Mouse (Mus musculus): Measurements from ENCODE around the gene Olfr1494. TPM values are rescaled to one million over a fixed set of nuclear protein-coding genes. Genes with fewer than 3 reads are reported as not detected.

Olfr1494 gene
- not detected in 2 replicates for polyA plus RNA-seq (2015; fragmentation: Nextera tagmentation; extraction: Ambion mirVana)

DNA sequence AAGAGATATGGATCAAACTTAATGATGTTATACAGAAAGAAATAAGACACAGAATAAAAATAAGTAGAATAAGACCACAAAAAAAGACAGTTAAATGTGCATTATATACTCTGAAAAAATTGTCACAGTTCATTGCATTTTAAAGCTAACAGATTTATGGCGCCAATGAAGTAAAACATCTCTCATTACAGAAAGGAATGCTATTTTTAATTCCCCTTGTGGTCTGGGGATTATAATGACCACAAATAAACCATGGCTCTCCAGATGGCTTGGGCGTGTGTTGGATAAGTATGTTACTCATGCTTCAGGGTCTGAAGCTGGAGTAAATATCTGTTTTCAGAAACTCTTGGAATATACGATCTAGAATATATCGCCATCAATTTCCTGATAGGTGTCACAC, at the start of gene Olfr1494:
Gene Olfr1494, plus strand, starts transcription at position 301 of the 400 bp plus-strand sequence.
- H3K36me3 ChIP-seq (ENCODE audit: control insufficient read depth, insufficient read depth), result no peaks in the 10 kb centered on the region
- ATAC-seq, result no peak
- no peak within 1 kb of the TSS for H3K4me2 ChIP-seq (ENCODE audit: low read length)
- H3K4me3 ChIP-seq (replicated peaks; ENCODE audit: low read length), result no peak within 1 kb of the TSS
- no peak within 1 kb of the TSS for H3K9ac ChIP-seq (replicated peaks; ENCODE audit: low read depth, low read length)
- H3K9me3 ChIP-seq (ENCODE audit: control insufficient read depth, low read length), result no peaks in the 10 kb centered on the region
- WGBS, result 98% methylated on average over 4 of the region's 4 CpGs
- H3K27me3 ChIP-seq (replicated peaks; ENCODE audit: control insufficient read depth, insufficient read depth, low read length), result no peaks in the 10 kb centered on the region
- H3K27ac ChIP-seq (ENCODE audit: low read length), result no peak within 1 kb of the TSS
- H3K4me1 ChIP-seq (replicated peaks; ENCODE audit: control insufficient read depth, insufficient read depth, low read length), result no peaks in the 10 kb centered on the region

DNA sequence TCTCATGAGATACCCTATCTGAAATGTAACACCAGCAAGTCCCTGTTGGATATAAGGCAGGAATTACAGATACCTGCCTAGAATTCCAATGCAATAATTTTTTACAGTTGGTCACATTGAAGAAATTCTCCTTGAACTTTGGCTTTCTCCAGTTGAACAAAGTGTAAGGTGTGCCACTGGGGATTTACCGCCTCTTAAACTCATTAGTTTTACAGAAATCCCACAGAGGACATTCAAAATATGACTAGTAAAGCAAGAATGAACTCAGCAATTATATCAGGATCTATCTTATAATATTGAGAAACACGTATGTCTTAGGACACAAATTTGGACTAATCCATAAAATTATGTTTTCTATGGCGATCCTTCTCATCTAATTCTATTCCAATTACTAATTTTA, 42.6 kb upstream of the Olfr1494 start, which contains the start of gene Olfr1491:
Gene Olfr1491, plus strand, starts transcription at position 301 of the 400 bp plus-strand sequence.
- Histone ChIP-seq H3K36me3 (ENCODE audit: control insufficient read depth, insufficient read depth) (no peaks in the 10 kb centered on the region), H3K27me3 (replicated peaks; ENCODE audit: control insufficient read depth, insufficient read depth, low read length) (no peaks in the 10 kb centered on the region), H3K9ac (replicated peaks; ENCODE audit: low read depth, low read length) (no peak within 1 kb of the TSS), H3K4me2 (ENCODE audit: low read length) (no peak within 1 kb of the TSS), H3K27ac (ENCODE audit: low read length) (no peak within 1 kb of the TSS), H3K4me3 (replicated peaks; ENCODE audit: low read length) (no peak within 1 kb of the TSS), H3K9me3 (ENCODE audit: control insufficient read depth, low read length) (no peaks in the 10 kb centered on the region), H3K4me1 (replicated peaks; ENCODE audit: control insufficient read depth, insufficient read depth, low read length) (no peaks in the 10 kb centered on the region)
- 81% methylated on average over 3 of the region's 3 CpGs for WGBS
- no peak for ATAC-seq

DNA sequence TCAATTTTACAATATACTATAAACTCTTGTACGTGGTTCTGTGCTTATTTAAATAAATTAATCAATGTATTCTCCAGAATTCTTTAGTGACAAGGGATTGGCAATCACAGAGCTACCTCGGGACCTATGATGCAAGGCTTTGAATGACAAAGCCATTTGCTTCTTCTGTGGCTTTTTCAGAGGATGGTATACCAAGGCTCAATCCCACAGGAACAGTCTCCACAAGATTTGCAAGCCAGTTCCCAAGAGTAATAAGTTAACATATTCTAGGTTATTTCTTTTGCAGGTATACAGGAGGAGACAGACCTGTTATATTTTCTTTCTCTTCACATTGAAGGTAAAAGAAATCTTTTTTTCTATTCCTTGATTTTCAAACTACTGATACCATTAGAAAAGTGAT, 16.6 kb upstream of the Olfr1494 start, which contains the start of gene Olfr1493-ps1:
Gene Olfr1493-ps1, plus strand, starts transcription at position 301 of the 400 bp plus-strand sequence.
- 51% methylated on average over 2 of the region's 2 CpGs for WGBS

DNA sequence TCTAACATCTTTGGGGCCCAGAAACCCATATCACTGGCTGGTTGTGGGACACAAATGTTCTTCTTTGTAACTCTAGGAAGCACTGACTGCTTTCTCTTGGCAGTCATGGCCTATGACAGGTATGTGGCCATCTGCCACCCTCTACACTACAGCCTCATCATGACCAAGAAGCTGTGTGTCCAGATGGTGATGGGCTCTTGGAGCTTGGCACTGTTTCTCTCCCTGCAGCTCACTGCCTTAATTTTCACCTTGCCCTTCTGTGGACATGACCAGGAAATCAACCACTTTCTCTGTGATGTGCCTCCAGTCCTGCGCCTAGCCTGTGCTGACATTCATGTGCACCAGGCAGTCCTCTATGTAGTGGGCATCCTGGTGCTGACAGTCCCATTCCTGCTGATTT, 9.8 kb downstream of the Olfr1494 start:
- no peak overlapping the region for H3K27ac ChIP-seq (ENCODE audit: low read length)
- ATAC-seq, result no peak
- H3K27me3 ChIP-seq (replicated peaks; ENCODE audit: control insufficient read depth, insufficient read depth, low read length), result no peaks in the 10 kb centered on the region
- no peaks in the 10 kb centered on the region for H3K9me3 ChIP-seq (ENCODE audit: control insufficient read depth, low read length)
- no peak overlapping the region for H3K4me3 ChIP-seq (replicated peaks; ENCODE audit: low read length)
- no peaks in the 10 kb centered on the region for H3K36me3 ChIP-seq (ENCODE audit: control insufficient read depth, insufficient read depth)
- no peaks in the 10 kb centered on the region for H3K4me1 ChIP-seq (replicated peaks; ENCODE audit: control insufficient read depth, insufficient read depth, low read length)
- no peak overlapping the region for H3K4me2 ChIP-seq (ENCODE audit: low read length)
- no peak overlapping the region for H3K9ac ChIP-seq (replicated peaks; ENCODE audit: low read depth, low read length)
- 92% methylated on average over 1 of the region's 1 CpGs for WGBS

More for the DNA sequence above, 16.6 kb upstream of the Olfr1494 start, which contains the start of gene Olfr1493-ps1:
- Histone ChIP-seq H3K4me2 (ENCODE audit: low read length) (no peak within 1 kb of the TSS), H3K4me3 (replicated peaks; ENCODE audit: low read length) (no peak within 1 kb of the TSS), H3K36me3 (ENCODE audit: control insufficient read depth, insufficient read depth) (no peaks in the 10 kb centered on the region), H3K9me3 (ENCODE audit: control insufficient read depth, low read length) (no peaks in the 10 kb centered on the region), H3K27ac (ENCODE audit: low read length) (no peak within 1 kb of the TSS), H3K4me1 (replicated peaks; ENCODE audit: control insufficient read depth, insufficient read depth, low read length) (no peaks in the 10 kb centered on the region), H3K27me3 (replicated peaks; ENCODE audit: control insufficient read depth, insufficient read depth, low read length) (no peaks in the 10 kb centered on the region), H3K9ac (replicated peaks; ENCODE audit: low read depth, low read length) (no peak within 1 kb of the TSS)
- ATAC-seq, result no peak

DNA sequence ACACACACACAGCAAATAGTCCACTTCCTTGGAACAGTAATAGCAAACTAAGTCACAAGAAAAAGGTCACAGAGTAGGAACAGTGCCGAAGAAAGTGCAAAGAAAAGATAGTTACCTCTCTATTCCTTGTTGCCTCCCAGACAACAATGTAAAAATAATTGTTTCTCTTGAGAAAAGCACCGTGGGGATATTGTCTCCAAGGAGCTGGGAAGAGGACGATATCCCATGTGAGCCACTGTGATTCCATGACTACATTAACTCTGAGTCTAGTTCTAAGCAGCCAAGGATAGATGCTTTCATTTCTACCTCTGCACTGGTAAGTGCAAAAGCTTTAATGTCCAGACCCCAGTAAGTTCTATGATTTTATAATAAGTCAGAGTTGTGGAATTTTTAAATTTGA, 24.8 kb downstream of the Olfr1494 start, which contains the start of gene Olfr1495:
Gene Olfr1495, plus strand, starts transcription at position 301 of the 400 bp plus-strand sequence.
- no peak within 1 kb of the TSS for H3K4me3 ChIP-seq (replicated peaks; ENCODE audit: low read length)
- ATAC-seq, result no peak
- no peak within 1 kb of the TSS for H3K9ac ChIP-seq (replicated peaks; ENCODE audit: low read depth, low read length)
- H3K27me3 ChIP-seq (replicated peaks; ENCODE audit: control insufficient read depth, insufficient read depth, low read length), result no peaks in the 10 kb centered on the region
- H3K4me1 ChIP-seq (replicated peaks; ENCODE audit: control insufficient read depth, insufficient read depth, low read length), result no peaks in the 10 kb centered on the region
- 78% methylated on average over 3 of the region's 3 CpGs for WGBS
- no peaks in the 10 kb centered on the region for H3K36me3 ChIP-seq (ENCODE audit: control insufficient read depth, insufficient read depth)
- H3K27ac ChIP-seq (ENCODE audit: low read length), result no peak within 1 kb of the TSS
- H3K4me2 ChIP-seq (ENCODE audit: low read length), result no peak within 1 kb of the TSS
- H3K9me3 ChIP-seq (ENCODE audit: control insufficient read depth, low read length), result no peaks in the 10 kb centered on the region

DNA sequence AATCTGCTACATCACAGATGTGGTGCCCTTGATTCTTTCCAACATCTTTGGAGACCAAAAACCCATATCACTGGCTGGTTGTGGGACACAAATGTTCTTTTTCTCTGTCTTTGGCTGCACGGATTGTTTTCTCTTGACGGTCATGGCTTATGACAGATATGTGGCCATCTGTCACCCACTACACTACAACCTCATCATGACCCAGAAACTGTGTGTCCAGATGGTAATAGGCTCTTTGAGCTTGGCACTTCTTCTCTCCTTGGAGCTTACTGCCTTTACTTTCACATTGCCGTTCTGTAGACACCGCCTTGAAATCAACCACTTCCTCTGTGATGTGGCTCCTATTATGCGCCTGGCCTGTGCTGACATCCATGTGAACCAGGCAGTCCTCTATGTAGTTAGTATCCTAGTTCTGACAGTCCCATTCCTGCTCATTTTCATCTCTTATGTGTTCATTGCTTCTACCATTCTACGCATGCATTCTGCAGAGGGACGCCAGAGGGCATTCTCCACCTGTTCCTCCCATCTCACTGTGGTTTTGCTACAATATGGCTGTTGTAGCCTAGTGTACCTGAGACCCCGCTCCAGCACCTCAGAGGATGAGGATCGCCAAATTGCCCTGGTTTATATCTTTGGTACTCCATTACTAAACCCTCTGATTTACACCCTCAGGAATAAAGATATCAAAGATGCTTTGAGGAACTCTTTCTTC, 29.2 kb downstream of the Olfr1494 start:
- 95% methylated on average over 9 of the region's 9 CpGs for WGBS
- no peaks in the 10 kb centered on the region for H3K36me3 ChIP-seq (ENCODE audit: control insufficient read depth, insufficient read depth)
- H3K9ac ChIP-seq (replicated peaks; ENCODE audit: low read depth, low read length), result no peak overlapping the region
- H3K27ac ChIP-seq (ENCODE audit: low read length), result no peak overlapping the region
- no peaks in the 10 kb centered on the region for H3K4me1 ChIP-seq (replicated peaks; ENCODE audit: control insufficient read depth, insufficient read depth, low read length)
- no peak overlapping the region for H3K4me3 ChIP-seq (replicated peaks; ENCODE audit: low read length)
- H3K4me2 ChIP-seq (ENCODE audit: low read length), result no peak overlapping the region
- no peaks in the 10 kb centered on the region for H3K27me3 ChIP-seq (replicated peaks; ENCODE audit: control insufficient read depth, insufficient read depth, low read length)
- H3K9me3 ChIP-seq (ENCODE audit: control insufficient read depth, low read length), result no peaks in the 10 kb centered on the region
- ATAC-seq, result no peak

DNA sequence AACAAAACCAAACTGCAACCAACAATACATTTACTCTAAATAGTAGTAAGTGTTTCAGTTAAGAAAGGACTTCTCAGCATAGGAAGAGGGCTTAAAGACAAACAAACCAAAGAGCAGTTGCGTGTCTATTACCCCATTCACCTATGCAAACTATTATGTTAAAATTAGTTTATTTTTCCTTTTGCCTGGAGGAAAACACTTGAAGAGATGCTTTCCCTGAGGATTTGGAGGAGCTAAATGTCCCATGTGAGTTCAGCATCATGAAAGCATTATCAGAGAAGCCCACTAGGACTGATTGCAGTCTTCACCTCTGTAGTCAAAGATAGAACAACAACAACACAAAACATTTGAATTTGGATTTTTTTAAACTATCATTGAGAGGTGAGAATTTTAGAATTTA, 38.0 kb downstream of the Olfr1494 start, which contains the start of gene Olfr1496:
Gene Olfr1496, plus strand, starts transcription at position 301 of the 400 bp plus-strand sequence.
- 93% methylated on average over 1 of the region's 1 CpGs for WGBS
- no peak for ATAC-seq

DNA sequence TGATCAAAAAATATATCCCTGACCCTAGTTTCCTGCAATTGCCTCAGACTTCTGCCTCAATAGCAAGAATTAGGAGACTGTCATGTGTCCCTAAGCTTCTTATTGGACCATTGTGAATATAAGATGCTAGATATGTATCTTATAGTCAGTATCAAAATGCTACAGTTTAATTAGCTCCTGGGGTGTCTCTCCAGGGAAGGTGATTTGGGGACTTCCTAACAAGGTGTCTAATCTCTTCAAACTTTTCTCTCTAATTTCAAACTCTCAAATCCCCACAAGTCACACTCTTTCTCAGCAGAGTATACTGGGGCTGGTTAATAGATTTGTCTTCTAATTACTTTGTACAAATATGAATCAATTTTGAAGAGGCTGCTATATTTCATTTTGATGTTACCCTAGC, 58.6 kb downstream of the Olfr1494 start, which contains the start of gene Olfr1497:
Gene Olfr1497, minus strand, starts transcription at position 101 of the 400 bp plus-strand sequence.
- no peak for ATAC-seq
- H3K4me2 ChIP-seq (ENCODE audit: low read length), result no peak within 1 kb of the TSS
- no peak within 1 kb of the TSS for H3K27ac ChIP-seq (ENCODE audit: low read length)
- no peak within 1 kb of the TSS for H3K4me3 ChIP-seq (replicated peaks; ENCODE audit: low read length)
- no peaks in the 10 kb centered on the region for H3K27me3 ChIP-seq (replicated peaks; ENCODE audit: control insufficient read depth, insufficient read depth, low read length)
- H3K9me3 ChIP-seq (ENCODE audit: control insufficient read depth, low read length), result no peaks in the 10 kb centered on the region
- no peaks in the 10 kb centered on the region for H3K4me1 ChIP-seq (replicated peaks; ENCODE audit: control insufficient read depth, insufficient read depth, low read length)
- H3K36me3 ChIP-seq (ENCODE audit: control insufficient read depth, insufficient read depth), result no peaks in the 10 kb centered on the region
- H3K9ac ChIP-seq (replicated peaks; ENCODE audit: low read depth, low read length), result no peak within 1 kb of the TSS

More for the DNA sequence above, 38.0 kb downstream of the Olfr1494 start, which contains the start of gene Olfr1496:
- no peaks in the 10 kb centered on the region for H3K4me1 ChIP-seq (replicated peaks; ENCODE audit: control insufficient read depth, insufficient read depth, low read length)
- H3K9ac ChIP-seq (replicated peaks; ENCODE audit: low read depth, low read length), result no peak within 1 kb of the TSS
- no peaks in the 10 kb centered on the region for H3K36me3 ChIP-seq (ENCODE audit: control insufficient read depth, insufficient read depth)
- no peaks in the 10 kb centered on the region for H3K9me3 ChIP-seq (ENCODE audit: control insufficient read depth, low read length)
- H3K27ac ChIP-seq (ENCODE audit: low read length), result no peak within 1 kb of the TSS
- H3K4me2 ChIP-seq (ENCODE audit: low read length), result no peak within 1 kb of the TSS
- H3K27me3 ChIP-seq (replicated peaks; ENCODE audit: control insufficient read depth, insufficient read depth, low read length), result no peaks in the 10 kb centered on the region
- no peak within 1 kb of the TSS for H3K4me3 ChIP-seq (replicated peaks; ENCODE audit: low read length)

Measured in forebrain, embryonic 16.5 days (tissue).